Mouse (Mus musculus): ENCODE results near the gene Acbd6. TPM values are rescaled to one million over a fixed set of nuclear protein-coding genes. Genes with fewer than 3 reads are reported as not detected.

Acbd6 gene
- polyA plus RNA-seq, 1 experiment from 2014 or later, result 91.8 TPM

DNA sequence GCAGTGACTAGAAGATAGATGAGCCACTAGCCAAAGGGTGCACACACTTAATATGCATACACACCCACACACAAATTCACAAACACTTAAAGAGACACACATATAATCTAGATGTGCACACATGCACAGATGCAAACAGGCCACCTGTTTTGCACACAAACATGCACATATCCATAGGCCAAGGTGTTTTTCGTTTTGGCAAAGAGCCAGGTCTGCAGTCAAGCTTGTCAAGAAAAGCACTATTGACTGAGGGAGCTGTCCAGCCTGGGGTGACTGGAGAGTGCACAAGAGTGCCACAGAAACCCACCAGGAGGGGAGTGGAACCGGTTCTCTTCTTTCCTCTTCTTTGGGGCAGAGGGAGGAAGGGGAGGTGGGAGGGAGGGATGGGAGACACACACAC lies 173.2 kb downstream of the Acbd6 start:
- no peaks in the 10 kb centered on the region for H3K36me3 ChIP-seq (ENCODE audit: control insufficient read depth, insufficient read depth, low read length)
- H3K4me3 ChIP-seq (replicated peaks; ENCODE audit: low read depth, low read length), result no peak overlapping the region
- no peak overlapping the region for H3K27ac ChIP-seq (replicated peaks; ENCODE audit: low read depth, low read length)
- ATAC-seq (ENCODE audit: low FRiP score, low TSS enrichment) (no peak), DNase-seq (no peak)
- H3K4me1 ChIP-seq (ENCODE audit: control insufficient read depth, insufficient read depth, low read length), result peaks cover 9% of the 10 kb centered on the region; the same call in 1 of the 2 replicates
- H3K27me3 ChIP-seq (ENCODE audit: control insufficient read depth, insufficient read depth, low read length), result peaks cover 94% of the 10 kb centered on the region
- WGBS, result 0% methylated on average over 2 of the region's 2 CpGs
- peaks cover 2% of the 10 kb centered on the region; the same call in 1 of the 2 replicates for H3K9me3 ChIP-seq (ENCODE audit: control insufficient read depth, low read length)
- no peak overlapping the region for H3K9ac ChIP-seq (replicated peaks; ENCODE audit: low read length)
- H3K4me2 ChIP-seq (ENCODE audit: low read length), result no peak overlapping the region

DNA sequence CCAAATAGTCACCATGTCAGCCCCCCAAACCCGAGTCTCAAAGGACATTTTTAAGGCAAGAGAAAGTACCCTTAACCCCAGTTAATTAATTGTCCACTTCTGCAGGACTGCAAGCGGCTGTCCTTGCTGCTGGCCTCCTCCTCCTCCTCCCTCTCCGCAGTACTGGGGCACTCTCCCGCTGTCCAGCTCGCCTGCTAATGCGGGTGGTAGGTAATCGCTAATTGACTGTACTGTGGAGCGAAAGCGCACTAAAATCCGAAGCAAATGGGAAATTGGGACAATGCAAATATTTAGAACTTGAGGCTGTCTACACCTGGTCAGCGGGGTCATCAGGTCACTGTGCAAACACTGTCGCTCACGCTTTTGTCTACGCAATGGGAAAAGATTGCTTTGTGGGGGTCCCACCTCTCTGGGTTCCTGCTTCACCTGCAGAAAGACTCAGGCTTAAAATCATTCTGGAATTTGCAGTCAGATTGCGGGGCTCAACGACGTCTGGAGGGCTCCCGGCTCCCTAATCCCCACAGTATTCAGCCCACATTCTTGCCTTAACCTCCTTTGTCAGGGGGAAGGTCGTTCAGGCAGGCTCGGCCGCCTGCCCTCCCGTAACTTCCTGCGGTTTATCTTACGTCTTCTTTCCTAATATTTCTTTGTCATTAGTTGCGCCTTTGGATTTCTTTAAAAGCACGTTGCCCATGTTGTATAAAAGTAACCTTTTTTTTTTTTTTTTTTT lies 178.3 kb downstream of the Acbd6 start:
- under 1% methylated on average over 26 of the region's 26 CpGs for WGBS
- Histone ChIP-seq H3K4me2 (ENCODE audit: low read length) (no peak overlapping the region), H3K9ac (replicated peaks; ENCODE audit: low read length) (no peak overlapping the region), H3K4me3 (replicated peaks; ENCODE audit: low read depth, low read length) (no peak overlapping the region), H3K4me1 (ENCODE audit: control insufficient read depth, insufficient read depth, low read length) (peaks cover 2% of the 10 kb centered on the region; the same call in 1 of the 2 replicates), H3K9me3 (ENCODE audit: control insufficient read depth, low read length) (no peaks in the 10 kb centered on the region), H3K27me3 (ENCODE audit: control insufficient read depth, insufficient read depth, low read length) (peaks cover 98% of the 10 kb centered on the region), H3K36me3 (ENCODE audit: control insufficient read depth, insufficient read depth, low read length) (no peaks in the 10 kb centered on the region), H3K27ac (replicated peaks; ENCODE audit: low read depth, low read length) (no peak overlapping the region)
- ATAC-seq (ENCODE audit: low FRiP score, low TSS enrichment) (no peak), DNase-seq (no peak)

DNA sequence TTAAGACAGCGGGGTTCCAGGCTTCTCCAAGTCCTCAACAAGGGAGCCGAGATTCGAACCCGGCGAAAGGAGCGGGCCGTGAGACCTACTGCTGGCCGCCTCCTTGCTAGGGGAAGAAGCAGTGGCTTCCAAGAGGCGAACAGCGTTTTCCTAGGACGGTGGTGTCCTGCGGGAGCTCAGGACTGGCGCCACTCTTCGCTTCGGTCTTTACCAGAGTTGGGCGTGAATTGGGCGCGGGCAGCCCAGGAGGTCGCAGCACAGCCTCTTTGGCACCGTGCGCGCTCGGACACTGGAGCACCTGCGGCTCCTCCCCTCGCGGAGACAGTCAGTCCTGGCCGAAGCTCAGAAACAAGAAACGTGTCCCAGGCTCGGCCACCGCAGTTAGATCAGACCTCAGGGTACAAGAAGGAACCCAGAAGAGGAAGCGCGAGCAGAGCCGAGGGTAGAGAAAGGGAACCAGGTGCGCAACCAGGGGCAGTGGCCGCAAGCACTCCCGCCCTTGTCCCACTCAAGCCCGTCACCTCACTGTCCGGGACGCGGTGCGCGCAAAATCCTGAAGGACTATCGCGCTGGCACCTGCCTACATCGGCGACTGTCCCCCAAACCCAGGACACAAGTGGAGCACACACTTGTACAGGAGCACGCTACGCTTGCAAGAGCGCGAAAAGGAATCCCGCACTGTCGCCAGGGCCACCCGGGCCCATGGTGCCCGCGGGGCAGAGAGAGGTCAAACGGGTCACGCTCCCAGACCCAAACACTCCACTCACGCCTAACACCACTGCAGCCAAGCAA lies 179.3 kb downstream of the Acbd6 start:
- H3K4me2 ChIP-seq (ENCODE audit: low read length), result no peak overlapping the region
- no peaks in the 10 kb centered on the region for H3K36me3 ChIP-seq (ENCODE audit: control insufficient read depth, insufficient read depth, low read length)
- no peak overlapping the region for H3K9ac ChIP-seq (replicated peaks; ENCODE audit: low read length)
- ATAC-seq (ENCODE audit: low FRiP score, low TSS enrichment), result no peak
- peaks cover 11% of the 10 kb centered on the region for H3K4me1 ChIP-seq (ENCODE audit: control insufficient read depth, insufficient read depth, low read length)
- no peak for DNase-seq
- H3K4me3 ChIP-seq (replicated peaks; ENCODE audit: low read depth, low read length), result no peak overlapping the region
- H3K9me3 ChIP-seq (ENCODE audit: control insufficient read depth, low read length), result no peaks in the 10 kb centered on the region
- H3K27me3 ChIP-seq (ENCODE audit: control insufficient read depth, insufficient read depth, low read length), result peaks cover 98% of the 10 kb centered on the region
- under 1% methylated on average over 58 of the region's 58 CpGs for WGBS
- no peak overlapping the region for H3K27ac ChIP-seq (replicated peaks; ENCODE audit: low read depth, low read length)

DNA sequence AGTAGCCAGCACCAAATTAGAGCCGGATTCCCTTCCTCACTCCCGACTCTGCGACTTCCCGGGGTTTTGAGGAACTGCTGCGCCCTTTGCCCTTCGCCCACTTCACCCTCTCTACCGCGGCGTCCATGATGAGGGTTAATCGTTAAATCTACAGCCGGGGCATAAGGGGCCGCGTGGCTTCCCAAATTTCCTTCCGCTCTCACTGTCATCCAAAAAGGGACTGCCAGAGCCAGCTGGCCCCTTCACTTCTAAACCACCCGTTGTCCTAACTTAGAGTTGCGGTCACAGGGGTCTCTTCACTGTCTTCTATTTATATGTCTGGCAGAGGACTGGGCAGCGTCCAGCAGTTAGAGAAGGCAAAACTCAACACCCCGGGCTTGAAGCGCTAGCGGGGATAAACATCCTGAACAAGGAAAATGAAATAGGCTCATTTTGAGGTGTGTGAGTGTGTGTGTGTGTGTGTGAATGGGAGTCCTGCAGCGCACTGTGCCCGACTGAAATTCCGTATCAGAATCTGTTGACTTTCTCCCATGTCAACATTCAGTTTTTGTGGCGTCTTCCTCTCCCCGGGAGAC lies 180.0 kb downstream of the Acbd6 start:
- no peak overlapping the region for H3K4me3 ChIP-seq (replicated peaks; ENCODE audit: low read depth, low read length)
- no peak overlapping the region for H3K4me2 ChIP-seq (ENCODE audit: low read length)

More for the DNA sequence above, 180.0 kb downstream of the Acbd6 start:
- ATAC-seq (ENCODE audit: low FRiP score, low TSS enrichment), result no peak
- H3K27ac ChIP-seq (replicated peaks; ENCODE audit: low read depth, low read length), result no peak overlapping the region
- DNase-seq, result no peak
- H3K9me3 ChIP-seq (ENCODE audit: control insufficient read depth, low read length), result no peaks in the 10 kb centered on the region
- H3K27me3 ChIP-seq (ENCODE audit: control insufficient read depth, insufficient read depth, low read length), result peaks cover 98% of the 10 kb centered on the region
- no peak overlapping the region for H3K9ac ChIP-seq (replicated peaks; ENCODE audit: low read length)
- WGBS, result under 1% methylated on average over 25 of the region's 25 CpGs
- H3K4me1 ChIP-seq (ENCODE audit: control insufficient read depth, insufficient read depth, low read length), result peaks cover 18% of the 10 kb centered on the region
- no peaks in the 10 kb centered on the region for H3K36me3 ChIP-seq (ENCODE audit: control insufficient read depth, insufficient read depth, low read length)

Other genes starting within 250 kb of the Acbd6 start
- gene Xpr1, start 140.7 kb upstream of the Acbd6 start, polyA plus RNA-seq (2014; fragmentation: Nextera tagmentation; extraction: Ambion mirVana), result 61.3 and 83.0 TPM in 2 replicates
- 1.8 and 3.5 TPM in 2 replicates for gene Lhx4, start 193.6 kb downstream of the Acbd6 start, polyA plus RNA-seq (2014; fragmentation: Nextera tagmentation; extraction: Ambion mirVana)

Measured in midbrain, embryonic 14.5 days (tissue).